Mouse (Mus musculus) ES-E14 (cell line): ENCODE measurements around the gene Epha1.

Source experiments
- HCFC1 ChIP-seq: IDR thresholded peaks from 2 replicates; pipeline ENCODE4 v1.6.1; 2012; ENCODE audit warnings: low read length, inconsistent platforms, borderline replicate concordance; ENCODE audit not compliant: insufficient read depth
- ZC3H11A ChIP-seq: IDR thresholded peaks from 2 replicates; pipeline ENCODE4 v1.6.1; 2012; ENCODE audit warnings: low read depth, mild to moderate bottlenecking, inconsistent platforms, low read length, borderline replicate concordance
- ZNF384 ChIP-seq: IDR thresholded peaks from 2 replicates; pipeline ENCODE4 v1.6.1; 2012; ENCODE audit warnings: low read depth, low read length, inconsistent platforms

GRCm38 (mm10) chr6:42421439-42421838, 48.4 kb upstream of the Epha1 start:
- TF ChIP-seq HCFC1 (no peak), ZC3H11A (no peak), ZNF384 (no peak)
